Mouse (Mus musculus): ENCODE measurements around the gene Tns1.
"Not testable (repeated sequence)": the region's sequence is repeated elsewhere in the genome, so short reads cannot be mapped to it uniquely, and the experiment has no call there.

The Tns1 gene

GRCm38 (mm10) chr1:73913071-73914005 is 210.9 kb downstream of the Tns1 start:
- no peak for DNase-seq (ENCODE audit: extremely low spot score, low spot score)

- DNase-seq (ENCODE audit: extremely low spot score, low spot score) = no peak
Observed at GRCm38 (mm10) chr1:73912466-73912865, 211.8 kb downstream of the Tns1 start.

GRCm38 (mm10) chr1:73911981-73912380 is 212.3 kb downstream of the Tns1 start:
- DNase-seq (ENCODE audit: extremely low spot score, low spot score) = no peak

DNA sequence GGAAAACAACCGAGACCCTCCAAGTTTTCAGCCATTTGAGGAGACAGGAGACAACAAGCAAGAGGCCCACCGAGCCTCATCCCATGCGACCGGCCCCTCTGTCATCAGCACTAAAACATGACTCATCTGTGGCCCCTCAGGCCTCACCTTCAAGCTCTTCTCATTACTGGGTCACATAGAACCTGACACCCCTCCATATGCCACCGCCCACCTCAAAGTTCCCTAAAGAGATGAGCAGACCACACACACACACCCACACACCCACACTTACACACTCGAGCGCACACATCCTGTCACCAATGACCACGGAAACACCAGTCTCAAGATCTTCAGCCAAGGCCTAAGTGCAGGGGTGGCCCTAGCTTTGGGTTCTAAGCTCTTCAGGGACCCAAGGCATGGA is 213.5 kb downstream of the Tns1 start:
- DNase-seq (ENCODE audit: extremely low spot score, low spot score) = no peak

GRCm38 (mm10) chr1:73910111-73910510 is 214.1 kb downstream of the Tns1 start:
- DNase-seq (ENCODE audit: extremely low spot score, low spot score) = no peak

- DNase-seq (ENCODE audit: extremely low spot score, low spot score) = no peak
Observed at GRCm38 (mm10) chr1:73909191-73909983, 214.9 kb downstream of the Tns1 start.

GRCm38 (mm10) chr1:73908081-73908960 is 215.9 kb downstream of the Tns1 start:
- no peak for DNase-seq (ENCODE audit: extremely low spot score, low spot score)

DNA sequence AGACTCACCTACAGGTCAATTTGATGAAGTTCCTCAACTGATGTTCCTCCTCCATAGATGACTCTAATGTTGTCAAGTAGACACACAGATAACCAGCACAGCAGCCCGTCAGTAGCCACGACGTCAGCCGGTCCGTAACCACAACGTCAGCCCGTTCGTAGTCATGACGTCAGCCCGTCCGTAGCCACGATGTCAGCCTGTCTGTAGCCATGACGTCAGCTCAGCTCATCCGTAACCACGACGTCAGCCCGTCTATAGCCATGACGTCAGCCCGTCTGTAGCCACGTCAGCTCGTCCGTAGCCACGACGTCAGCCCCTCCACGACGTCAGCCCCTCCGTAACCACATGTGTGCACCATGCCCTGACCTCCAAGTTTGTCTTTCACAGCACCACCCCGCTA is 217.1 kb downstream of the Tns1 start:
- DNase-seq (ENCODE audit: extremely low spot score, low spot score) = no peak

DNA sequence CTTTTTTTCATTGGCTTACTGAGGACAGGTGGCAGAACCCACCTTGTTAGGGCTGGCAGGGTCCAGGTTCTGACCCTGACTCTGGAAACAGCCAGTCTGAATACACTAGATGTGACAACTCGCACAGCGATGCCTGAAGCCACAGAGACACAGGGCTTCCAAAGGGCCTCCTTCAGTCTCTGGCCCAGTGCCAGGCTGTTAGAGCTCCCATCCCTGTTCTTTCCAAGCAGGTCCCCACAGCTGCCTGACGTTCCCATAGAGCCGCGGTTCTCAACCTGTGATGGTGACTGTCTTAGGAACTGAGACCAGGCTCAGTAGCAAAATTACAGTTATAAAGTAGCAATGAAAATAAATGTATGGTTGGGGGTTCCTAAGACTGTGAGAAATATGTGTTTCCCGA is 217.9 kb downstream of the Tns1 start:
- no peak for DNase-seq (ENCODE audit: extremely low spot score, low spot score)

GRCm38 (mm10) chr1:73905811-73906190 is 218.4 kb downstream of the Tns1 start:
- no peak for DNase-seq (ENCODE audit: extremely low spot score, low spot score)

DNA sequence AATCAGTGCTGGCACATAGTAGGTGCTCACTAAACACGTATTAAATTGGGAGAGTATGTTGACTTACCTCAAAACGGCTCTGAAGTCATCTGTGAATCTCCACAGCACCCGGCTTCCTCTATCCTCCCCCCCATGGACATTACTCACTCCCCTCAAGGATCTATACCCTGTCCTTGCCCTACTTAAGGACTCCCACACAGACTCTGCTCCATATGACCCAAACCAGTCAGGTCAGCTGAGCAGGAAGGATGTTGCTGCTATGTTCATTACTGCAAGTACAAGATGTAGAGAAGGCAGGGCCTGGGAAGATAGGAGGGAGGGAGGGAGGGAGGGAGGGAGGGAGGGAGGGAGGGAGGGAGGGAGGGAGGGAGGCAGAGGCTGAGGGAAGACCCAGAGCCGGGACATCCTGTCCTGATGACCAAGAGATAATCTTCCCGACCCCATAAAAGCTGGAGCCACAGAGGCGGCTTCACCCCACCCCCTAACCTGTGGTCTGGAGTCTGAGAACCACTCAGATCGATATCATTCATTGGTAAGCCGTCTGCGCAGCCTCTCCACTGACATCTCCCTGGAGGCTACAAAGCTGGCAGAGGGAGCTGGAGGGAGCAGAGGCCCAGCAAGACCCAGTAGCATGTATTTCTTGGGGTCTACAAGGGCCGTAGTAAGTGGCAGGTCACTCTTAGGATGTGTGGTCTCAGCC is 219.0 kb downstream of the Tns1 start:
- no peak for DNase-seq (ENCODE audit: extremely low spot score, low spot score)

DNA sequence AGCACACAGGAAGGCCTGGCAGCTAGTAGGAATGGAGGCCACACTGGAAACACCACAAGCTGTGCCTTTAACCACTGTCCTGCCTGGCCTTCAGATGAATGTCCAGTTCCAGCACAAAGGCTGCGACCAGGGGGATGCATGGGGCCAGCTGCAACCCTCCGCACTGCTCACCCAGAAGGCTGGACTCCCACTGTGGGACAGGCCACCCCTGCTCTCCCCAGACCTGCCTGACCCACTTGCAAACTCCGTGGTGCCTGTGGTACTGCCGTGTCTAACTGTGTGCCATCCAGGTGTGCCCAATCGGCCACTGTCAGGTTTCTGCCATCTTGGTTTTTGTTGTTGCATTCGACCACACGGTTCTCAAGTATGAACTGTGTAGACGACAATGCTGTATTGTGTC is 219.6 kb downstream of the Tns1 start:
- no peak for DNase-seq (ENCODE audit: extremely low spot score, low spot score)

GRCm38 (mm10) chr1:73903035-73903434 is 221.2 kb downstream of the Tns1 start:
- DNase-seq (ENCODE audit: extremely low spot score, low spot score) = no peak

DNA sequence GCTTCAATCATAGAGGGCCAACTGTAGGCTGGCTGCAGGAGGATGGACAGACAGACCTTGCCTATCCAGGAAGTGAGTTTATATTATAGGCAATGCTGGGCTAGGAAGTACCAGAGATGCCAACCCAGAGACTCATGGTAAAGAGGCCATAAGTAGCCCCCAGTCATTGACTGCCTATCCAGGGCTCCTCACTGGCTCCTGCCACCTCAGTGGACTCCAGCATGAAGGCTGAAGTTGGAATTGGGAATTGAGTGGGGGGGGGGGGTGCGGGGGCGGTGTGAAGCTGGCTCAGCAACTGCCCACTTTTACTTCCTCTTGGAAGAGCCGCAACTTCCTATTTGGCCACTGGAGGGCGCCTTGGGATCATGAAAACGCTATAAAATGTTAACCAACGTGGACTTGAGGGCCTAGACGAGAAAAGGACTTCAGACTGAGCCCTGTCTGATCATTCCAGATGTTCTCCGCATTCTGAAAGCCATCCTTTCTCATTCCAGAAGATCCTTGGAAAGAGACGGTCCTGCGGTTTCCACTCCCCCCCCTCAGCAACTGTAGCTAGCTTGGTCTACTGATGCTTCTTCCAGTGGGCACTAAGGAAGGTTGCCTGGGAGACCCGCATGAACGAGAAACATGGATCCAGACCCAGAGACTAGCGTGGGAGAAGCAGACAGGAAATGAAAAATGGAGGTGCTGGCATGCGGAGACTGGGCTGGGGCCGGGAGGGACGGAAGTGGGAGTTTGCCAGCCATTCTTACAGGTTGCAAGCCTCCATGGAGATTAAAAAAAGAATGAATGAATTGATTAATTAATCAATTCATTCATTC is 221.9 kb downstream of the Tns1 start:
- DNase-seq (ENCODE audit: extremely low spot score, low spot score) = peak; percentile 86

DNA sequence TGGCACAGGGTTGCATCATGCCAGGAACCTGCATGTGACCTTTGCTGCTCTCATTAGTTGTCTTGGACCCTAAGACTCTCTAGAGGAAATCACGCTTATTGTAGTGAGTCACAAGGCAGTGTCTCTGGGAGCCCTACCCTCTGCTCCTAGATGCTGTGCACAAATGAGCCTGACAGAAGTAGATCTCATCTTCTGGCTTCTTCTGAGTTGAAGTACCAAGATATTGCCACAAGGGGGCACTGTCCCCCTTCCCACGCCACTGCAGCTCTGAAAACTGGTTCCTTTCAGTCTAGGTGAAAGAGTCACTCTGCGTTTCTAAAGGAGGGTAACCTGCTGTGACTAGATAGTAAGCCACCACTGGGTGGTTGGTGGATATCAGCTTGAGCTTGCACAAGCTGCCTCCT is 222.8 kb downstream of the Tns1 start:
- peak; percentile 77 for DNase-seq (ENCODE audit: extremely low spot score, low spot score)

DNA sequence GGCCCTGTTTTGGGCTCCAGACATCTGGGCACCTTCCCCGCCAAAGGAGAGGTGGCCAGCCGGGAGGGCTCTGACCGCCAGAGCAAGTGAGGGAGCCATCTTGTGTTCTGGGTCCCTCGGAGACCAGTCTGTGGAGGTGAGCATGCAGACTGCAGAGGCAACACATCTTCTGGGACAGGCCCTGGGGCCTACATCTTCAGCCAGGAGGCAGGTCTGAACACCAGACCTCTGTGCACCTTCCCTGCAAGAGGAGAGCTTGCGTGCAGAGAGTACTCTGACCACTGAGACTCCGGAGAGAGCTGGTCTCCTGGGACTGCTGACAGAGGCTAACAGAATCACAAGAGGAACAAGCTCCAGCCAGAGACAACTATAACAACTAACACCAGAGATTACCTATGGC is 228.8 kb downstream of the Tns1 start:
- not testable (repeated sequence) for DNase-seq (ENCODE audit: extremely low spot score, low spot score)

DNA sequence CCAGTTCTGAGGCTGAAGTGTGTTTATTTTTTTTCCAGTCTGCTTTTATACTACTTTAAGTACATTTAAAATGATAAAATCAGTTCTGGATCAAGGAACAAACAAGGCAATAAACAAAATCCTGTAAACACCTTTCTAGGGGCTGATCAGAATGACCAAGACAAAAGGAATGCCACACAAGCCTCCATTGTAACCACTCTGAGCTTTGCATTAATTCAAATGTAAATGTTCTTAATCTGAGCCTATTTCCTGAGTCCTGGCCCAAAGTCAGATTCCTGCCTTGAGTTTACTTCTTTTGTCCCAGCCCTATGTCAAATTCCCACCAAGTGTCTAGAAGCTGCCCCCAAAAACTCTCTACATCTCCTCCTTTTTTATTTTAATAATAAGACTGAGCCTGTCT is 243.5 kb downstream of the Tns1 start:
- DNase-seq (ENCODE audit: extremely low spot score, low spot score) = no peak

DNA sequence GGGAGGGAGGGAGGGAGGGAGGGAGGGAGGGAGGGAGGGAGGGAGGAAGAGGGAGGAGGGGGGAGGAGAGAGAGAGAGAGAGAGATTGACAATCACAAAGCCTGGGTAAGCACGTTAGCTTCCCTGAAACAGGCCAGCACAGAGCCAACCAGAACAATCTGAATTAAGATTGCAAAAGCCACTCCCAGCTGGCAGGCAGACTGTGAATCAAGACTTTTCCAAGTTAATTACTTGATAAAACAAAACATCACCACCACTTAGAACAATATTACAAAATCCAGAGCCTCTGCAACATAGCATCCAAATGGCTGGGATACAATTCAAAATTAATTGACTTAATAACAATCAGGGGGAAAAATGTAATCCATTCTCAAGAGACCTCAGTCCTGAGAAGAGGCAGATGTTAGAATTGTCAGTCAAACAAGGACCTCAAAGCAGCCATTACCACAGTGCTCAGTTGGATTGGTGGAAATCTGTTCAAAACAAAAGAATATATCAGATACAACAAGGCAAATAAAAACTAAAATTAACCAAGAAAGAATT is 248.5 kb downstream of the Tns1 start:
- no peak for DNase-seq (ENCODE audit: extremely low spot score, low spot score)

GRCm38 (mm10) chr1:73864314-73864713 is 259.9 kb downstream of the Tns1 start:
- no peak for DNase-seq (ENCODE audit: extremely low spot score, low spot score)

DNA sequence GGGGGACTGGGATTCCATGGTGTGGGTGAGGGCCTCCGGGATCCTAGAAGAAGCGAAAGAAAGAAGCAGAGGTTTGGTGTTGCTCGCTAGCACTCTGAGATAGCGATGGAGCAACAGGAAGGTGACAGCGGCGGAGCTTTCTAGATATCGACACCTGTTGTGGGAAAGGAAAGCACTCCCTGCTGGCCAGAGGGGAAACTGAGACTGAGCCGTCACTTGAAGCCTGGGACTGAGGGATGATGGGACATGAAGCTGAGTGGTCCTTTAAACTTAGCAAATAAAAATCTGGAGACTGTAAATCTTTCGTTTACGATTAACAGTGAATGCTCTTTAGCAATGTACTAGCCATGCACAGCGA is 261.2 kb downstream of the Tns1 start:
- DNase-seq (ENCODE audit: extremely low spot score, low spot score) = no peak

All from neural tube, embryonic 10.5 days (tissue).